Mouse (Mus musculus): ENCODE results near the gene Adam11.

Gene Adam11

DNA sequence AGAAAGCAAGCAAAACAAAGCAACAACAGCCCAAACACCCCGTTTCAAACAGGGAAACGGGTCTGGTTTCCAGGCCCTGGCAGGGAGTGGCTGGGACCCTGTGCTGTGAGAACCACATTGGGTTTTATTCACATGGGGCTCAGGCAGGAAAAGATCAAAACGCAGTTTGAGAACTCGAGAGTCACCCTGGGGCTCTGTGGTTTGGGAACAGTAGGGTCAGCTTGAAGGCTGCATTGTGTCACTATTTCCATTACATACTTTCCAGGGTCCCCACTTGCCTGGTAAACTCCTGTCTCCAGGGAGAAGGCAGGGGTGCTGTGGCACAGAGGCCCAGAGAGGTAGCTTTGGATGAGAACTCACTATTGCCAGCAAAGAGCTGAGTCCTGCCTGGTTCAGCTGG lies 65.9 kb downstream of the Adam11 start:
- no peak for DNase-seq (ENCODE audit: low read depth, low spot score)

Data from mesoderm, embryonic 11.5 days (tissue).